Mouse (Mus musculus): ENCODE measurements around the gene Slamf9.

DNA sequence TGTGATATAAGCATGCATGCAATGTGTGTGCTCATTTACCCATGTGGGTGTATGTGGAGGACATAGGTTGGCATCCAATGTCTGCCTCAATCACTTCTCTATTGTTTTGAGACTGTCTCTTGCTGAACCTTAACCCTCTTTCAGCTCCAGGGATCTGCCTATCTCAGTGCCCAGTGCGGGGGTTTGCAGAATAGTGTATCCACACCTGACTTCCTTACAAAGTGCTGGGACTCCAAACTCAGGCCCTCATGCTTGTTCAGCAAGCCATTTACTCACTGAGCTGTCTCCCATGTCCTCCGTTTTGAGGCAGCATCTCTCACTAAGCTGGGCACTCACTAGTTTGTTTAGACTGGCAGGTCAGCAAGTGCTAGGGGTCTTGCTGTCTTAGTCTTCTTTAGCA lies 36.5 kb upstream of the Slamf9 start:
- no peak for TF ChIP-seq CTCF (IDR thresholded peaks at IDR 0.05; ENCODE audit: extremely low read depth, insufficient read depth, insufficient read length, insufficient replicate concordance)
- no peak for TF ChIP-seq POLR2A (IDR thresholded peaks at IDR 0.05; ENCODE audit: low read depth, low read length)

Data from spleen, adult 2 months (tissue).